Mouse (Mus musculus): Measurements from ENCODE around the gene Ttll5.

DNA sequence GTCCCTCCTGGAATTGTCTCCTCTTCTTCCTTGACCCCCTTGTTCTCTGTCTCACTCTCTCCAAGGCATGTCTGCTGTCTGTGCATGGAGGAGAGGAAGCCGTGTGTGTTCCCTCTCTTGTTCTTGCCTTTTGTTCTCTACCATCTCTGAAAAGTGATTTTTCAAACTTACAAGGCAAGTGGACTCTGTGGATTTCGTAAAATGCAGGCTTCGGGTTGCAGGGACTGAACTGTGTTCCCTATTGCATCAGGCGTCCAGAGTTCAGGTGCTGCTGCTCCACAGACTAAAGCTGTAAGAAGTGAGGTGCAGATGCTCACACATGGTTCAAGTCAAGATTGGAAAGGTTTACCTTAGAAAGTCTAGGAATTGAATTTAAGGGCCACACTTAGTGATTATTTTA is 126.6 kb downstream of the Ttll5 start:
- TF ChIP-seq CTCF (IDR thresholded peaks at IDR 0.05; ENCODE audit: borderline replicate concordance, extremely low read depth, insufficient read depth, insufficient read length) (no peak), POLR2A (IDR thresholded peaks at IDR 0.05; ENCODE audit: borderline replicate concordance, extremely low read depth, insufficient read depth, insufficient read length, poor library complexity, severe bottlenecking) (no peak)

Data from brain, embryonic 14.5 days (tissue).